Mouse (Mus musculus) central nervous system, embryonic 14 days (tissue): ENCODE data around the gene Ptrhd1. TPM values are rescaled to one million over a fixed set of nuclear protein-coding genes. Genes with fewer than 3 reads are reported as not detected.

Source experiments
- polyA plus RNA-seq: library from polyadenylated mRNA; depleted of rRNA; stranded (reverse); fragments of >200 nt; gene quantifications from 2 replicates; pipeline ENCODE4 v1.2.3, GENCODE M21; 2012; rRNA removed

The Ptrhd1 gene
- 5.5 and 6.1 TPM in 2 replicates for polyA plus RNA-seq

DNA sequence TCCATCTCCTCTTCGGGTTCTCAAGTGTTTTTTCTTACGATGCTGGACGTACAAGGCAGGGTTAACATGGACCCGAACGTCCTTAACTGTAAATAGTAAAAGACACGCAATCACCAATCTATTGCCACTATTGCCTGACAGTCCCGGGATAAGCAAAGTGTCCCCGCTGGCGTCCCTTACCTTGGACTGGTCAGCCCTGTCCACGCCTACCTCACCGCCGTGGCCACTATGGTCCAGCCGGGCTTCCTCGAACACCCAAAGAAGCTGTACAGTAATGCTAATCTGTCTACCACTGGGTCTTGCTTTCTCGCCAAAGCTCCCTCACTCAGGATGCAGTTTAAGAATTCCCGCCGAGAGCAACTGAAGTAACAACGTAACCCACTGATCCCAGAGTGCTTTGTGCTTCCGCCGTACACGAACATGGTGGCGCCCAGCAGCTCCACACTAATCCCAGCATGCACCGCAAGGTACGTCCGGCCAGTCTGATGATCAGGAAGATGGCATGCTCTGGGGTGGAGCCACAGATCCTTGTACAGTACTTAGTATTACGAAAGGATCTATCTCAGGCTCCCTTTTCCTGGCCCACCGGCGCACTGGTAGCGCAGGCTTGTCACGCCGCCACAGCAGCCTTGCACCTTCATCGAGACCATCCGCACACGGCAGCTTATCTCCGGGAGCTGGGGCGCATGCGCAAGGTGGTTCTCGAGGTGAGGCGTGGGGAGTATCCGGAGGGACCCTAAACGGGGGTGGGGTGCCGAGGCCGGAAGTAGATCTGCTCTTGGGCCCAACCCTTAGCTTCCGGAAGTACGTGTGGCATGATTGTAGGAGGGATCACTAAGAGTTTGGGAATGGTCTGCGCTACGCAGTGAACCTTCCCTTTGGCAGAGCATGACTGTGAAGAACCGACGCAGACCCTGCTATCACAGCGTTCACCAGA is at the start of gene Ptrhd1, which contains the start of gene Cenpo:
Ptrhd1 (plus strand) TSS at position 456 of the 937 bp plus-strand sequence.
Cenpo (minus strand) TSS at position 723 of the 937 bp plus-strand sequence.

Other genes starting within 250 kb of the Ptrhd1 start
- 35.6 and 36.4 TPM in 2 replicates for gene Efr3b, start 195.1 kb upstream of the Ptrhd1 start, polyA plus RNA-seq
- gene Dnajc27, start 151.4 kb upstream of the Ptrhd1 start, polyA plus RNA-seq = 18.9 and 19.1 TPM in 2 replicates
- gene Adcy3, start 100.9 kb upstream of the Ptrhd1 start, polyA plus RNA-seq = 8.8 and 10.7 TPM in 2 replicates
- 16.8 and 17.5 TPM in 2 replicates for gene Cenpo, start 267 bp downstream of the Ptrhd1 start, polyA plus RNA-seq
- 31.8 and 35.1 TPM in 2 replicates for gene Ncoa1, start 243.2 kb downstream of the Ptrhd1 start, polyA plus RNA-seq